Mouse (Mus musculus) liver, embryonic 14.5 days (tissue): ENCODE results near the gene Prlhr.

Experiments used
- CTCF ChIP-seq: IDR thresholded peaks from 2 replicates; pipeline ENCODE4 v1.5.1; 2016; ENCODE audit warnings: antibody characterized with exemption, low read depth, control low read depth
- EP300 ChIP-seq: IDR thresholded peaks from 2 replicates; pipeline ENCODE4 v1.6.1; 2016; ENCODE audit warnings: antibody characterized with exemption, low read depth

DNA sequence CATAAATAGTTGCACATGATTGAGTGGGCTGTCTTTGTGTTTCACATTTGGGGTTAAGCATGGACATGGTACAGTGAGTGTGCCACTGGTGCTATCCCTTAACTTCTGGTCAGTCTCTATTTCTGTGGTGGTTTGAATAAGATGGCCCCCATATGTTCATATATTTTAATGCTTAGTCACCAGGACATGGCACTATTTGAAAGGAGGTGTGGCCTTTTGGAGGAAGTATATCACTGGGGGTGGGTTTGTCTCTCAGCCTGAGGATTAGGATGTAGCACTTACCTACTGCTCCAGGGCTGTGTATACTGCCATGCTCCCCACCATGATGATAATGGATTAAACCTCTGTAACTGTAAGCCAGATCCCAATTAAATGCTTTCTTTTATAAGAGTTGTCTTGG is 17.2 kb upstream of the Prlhr start:
- TF ChIP-seq EP300 = no peak
- TF ChIP-seq CTCF = no peak
